Mouse (Mus musculus) lung, postnatal 0 days (tissue): ENCODE measurements around the gene Krt79.

Experiments
- CTCF ChIP-seq: IDR thresholded peaks from 2 replicates; pipeline ENCODE4 v1.5.1; 2016; ENCODE audit warnings: antibody characterized with exemption, mild to moderate bottlenecking
- EP300 ChIP-seq: IDR thresholded peaks from 2 replicates; pipeline ENCODE4 v1.6.1; 2016; ENCODE audit warnings: antibody characterized with exemption, mild to moderate bottlenecking, control low read depth

- TF ChIP-seq CTCF (no peak), EP300 (no peak)
Observed at GRCm38 (mm10) chr15:101925041-101925440, 15.1 kb downstream of the Krt79 start.
